ENCODE assay signal across 9 mouse cellular contexts in genomic region chr17:25618508-25619056, GRCm38 (mm10). TPM values are rescaled to one million over a fixed set of nuclear protein-coding genes. Genes with fewer than 3 reads are reported as not detected.
DNase-seq lines count a peak whose midpoint lies in the region; ATAC-seq and TF ChIP-seq lines count a peak whose summit lies in the region.
"Had no signal": no experiment of that assay in that cellular context is flagged by ENCODE, and none has a peak within 500 bp of the region (broad histone marks: within the 10 kb centered on the region; RNA-seq: fewer than 3 reads in every experiment).

No protein-coding gene starts in this region.

- no peaks in the 10 kb centered on the region for H3K9me3 ChIP-seq in heart, embryonic 13.5 days
- H3K9me3 ChIP-seq in heart, embryonic 10.5 days = no peaks in the 10 kb centered on the region
- no peaks in the 10 kb centered on the region for H3K9me3 ChIP-seq in forebrain, postnatal 0 days (ENCODE audit: low read length)
- H3K9me3 ChIP-seq in stomach, embryonic 15.5 days = no peaks in the 10 kb centered on the region
- H3K9me3 ChIP-seq: liver, embryonic 13.5 days had no signal

- peaks cover 22% of the 10 kb centered on the region for H3K4me1 ChIP-seq in heart, embryonic 13.5 days
- peaks cover 15% of the 10 kb centered on the region for H3K4me1 ChIP-seq in heart, embryonic 10.5 days
- peaks cover 12% of the 10 kb centered on the region for H3K4me1 ChIP-seq in forebrain, postnatal 0 days (ENCODE audit: insufficient read depth)
- H3K4me1 ChIP-seq in stomach, embryonic 15.5 days = peaks cover 7% of the 10 kb centered on the region; the same call in 1 of the 2 replicates
- H3K4me1 ChIP-seq: liver, embryonic 13.5 days had no signal

- intact Hi-C loops in left cerebral cortex, postnatal 14 days (cut with DNase I) = no loop called here

- no peak overlapping the region for H3K4me3 ChIP-seq in heart, embryonic 13.5 days
- H3K4me3 ChIP-seq in heart, embryonic 10.5 days = no peak overlapping the region
- H3K4me3 ChIP-seq in forebrain, postnatal 0 days (ENCODE audit: low read depth, low read length) = no peak overlapping the region
- no peak overlapping the region for H3K4me3 ChIP-seq in stomach, embryonic 15.5 days (replicated peaks)
- H3K4me3 ChIP-seq: liver, embryonic 13.5 days had no signal

- peak overlapping the region; percentile 4; the same call in 1 of the 2 replicates for H3K9ac ChIP-seq in heart, embryonic 13.5 days
- peak overlapping the region; percentile 19; the same call in 1 of the 2 replicates for H3K9ac ChIP-seq in forebrain, postnatal 0 days
- no peak overlapping the region for H3K9ac ChIP-seq in stomach, embryonic 15.5 days
- H3K9ac ChIP-seq: liver, embryonic 13.5 days had no signal

- H3K27me3 ChIP-seq in heart, embryonic 13.5 days (replicated peaks) = no peaks in the 10 kb centered on the region
- H3K27me3 ChIP-seq in heart, embryonic 10.5 days (ENCODE audit: insufficient read depth, poor library complexity, severe bottlenecking) = no peaks in the 10 kb centered on the region
- H3K27me3 ChIP-seq in forebrain, postnatal 0 days (ENCODE audit: insufficient read depth, low read length) = no peaks in the 10 kb centered on the region
- no peaks in the 10 kb centered on the region for H3K27me3 ChIP-seq in stomach, embryonic 15.5 days (replicated peaks)
- H3K27me3 ChIP-seq: liver, embryonic 13.5 days had no signal

- H3K27ac ChIP-seq in heart, embryonic 13.5 days (replicated peaks) = peak overlapping the region; percentile 62
- H3K27ac ChIP-seq in heart, embryonic 10.5 days = no peak overlapping the region; the same call in 1 of the 2 replicates
- H3K27ac ChIP-seq in forebrain, postnatal 0 days (ENCODE audit: low read depth, low read length) = peak overlapping the region; percentile 58
- H3K27ac ChIP-seq in stomach, embryonic 15.5 days = peak overlapping the region; percentile 54; the same call in 1 of the 2 replicates
- H3K27ac ChIP-seq: liver, embryonic 13.5 days had no signal

- no peak; the same call in 1 of the 2 replicates for ATAC-seq in heart, embryonic 13.5 days (ENCODE audit: extremely low read depth, insufficient number of reproducible peaks, low FRiP score, low TSS enrichment)
- peak; percentile 77 for ATAC-seq in forebrain, postnatal 0 days
- peak; percentile 51 for ATAC-seq in stomach, embryonic 15.5 days (ENCODE audit: insufficient read depth, low FRiP score, low read depth)
- no peak for ATAC-seq in activated CD4-positive, CD25-positive, alpha-beta regulatory T cell, adult 4 months

- no peak for TF ChIP-seq CTCF in forebrain, postnatal 0 days (IDR thresholded peaks at IDR 0.05; ENCODE audit: low read depth)

- no peak for DNase-seq in heart, embryonic 10.5 days (ENCODE audit: low spot score)
- peak; percentile 53 for DNase-seq in adrenal gland, postnatal 10 days
- peak; percentile 84 for DNase-seq in forebrain, postnatal 0 days
- DNase-seq in left cerebral cortex, postnatal 14 days (ENCODE audit: low spot score in 2 of 2) = peak; percentile 76 to 89
- no peak for DNase-seq in embryo, embryonic 10.5 days (ENCODE audit: low spot score)
- DNase-seq: liver, embryonic 13.5 days had no signal

- 34% methylated on average over 16 of the region's 16 CpGs for WGBS in heart, embryonic 13.5 days
- 71% methylated on average over 16 of the region's 16 CpGs for WGBS in heart, embryonic 10.5 days
- 19% methylated on average over 16 of the region's 16 CpGs for WGBS in forebrain, postnatal 0 days
- 47% methylated on average over 16 of the region's 16 CpGs for WGBS in stomach, embryonic 15.5 days

- H3K36me3 ChIP-seq in heart, embryonic 13.5 days = peaks cover 45% of the 10 kb centered on the region
- H3K36me3 ChIP-seq in heart, embryonic 10.5 days = peaks cover 52% of the 10 kb centered on the region
- no peaks in the 10 kb centered on the region for H3K36me3 ChIP-seq in forebrain, postnatal 0 days (ENCODE audit: insufficient read depth)
- 0 out of 2 replicates have a peak, but pooled peaks cover 2% of the 10 kb centered on the region for H3K36me3 ChIP-seq in stomach, embryonic 15.5 days

- H3K4me2 ChIP-seq in heart, embryonic 13.5 days = peak overlapping the region; percentile 38
- 0 out of 2 replicates have a peak overlapping the region, but pooled peaks have one; percentile 24 for H3K4me2 ChIP-seq in forebrain, postnatal 0 days (ENCODE audit: low read depth)
- peak overlapping the region; percentile 14; the same call in 1 of the 2 replicates for H3K4me2 ChIP-seq in stomach, embryonic 15.5 days
- H3K4me2 ChIP-seq: liver, embryonic 13.5 days had no signal

RNA-seq across cellular contexts. Expression of gene Lmf1, which starts 39.7 kb away (rescaled TPM):
- 30.2 and 35.7 TPM in 2 replicates for polyA plus RNA-seq in heart, embryonic 13.5 days (2015; fragmentation: Nextera tagmentation; extraction: Ambion mirVana)
- polyA plus RNA-seq in heart, embryonic 10.5 days (2016; fragmentation: Nextera tagmentation; extraction: Ambion mirVana) = 36.8 and 43.1 TPM in 2 replicates
- 10 to 100 TPM; 35.8 to 44.3 TPM for total RNA-seq in adrenal gland, postnatal 10 days (2021)
- 21.5 and 28.1 TPM in 2 replicates for total RNA-seq in forebrain, postnatal 0 days (2014; rRNA removed)
- 13.9 and 17.8 TPM in 2 replicates for polyA plus RNA-seq in forebrain, postnatal 0 days (2015; fragmentation: Nextera tagmentation; extraction: Ambion mirVana)
- total RNA-seq in left cerebral cortex, postnatal 14 days (2021) = 10 to 100 TPM; 22.1 to 23.4 TPM
- polyA plus RNA-seq in stomach, embryonic 15.5 days (2015; fragmentation: Nextera tagmentation; extraction: Ambion mirVana) = 27.4 and 29.8 TPM in 2 replicates
- polyA plus RNA-seq in activated CD4-positive, CD25-positive, alpha-beta regulatory T cell, adult 4 months (2017; shearing (Covaris generic)) = 10 to 100 TPM; 12.1 to 16.7 TPM

RNA-seq across cellular contexts. Expression of gene Sox8, which starts 48.1 kb away (rescaled TPM):
- 0.53 and 1.5 TPM in 2 replicates for polyA plus RNA-seq in heart, embryonic 13.5 days (2015; fragmentation: Nextera tagmentation; extraction: Ambion mirVana)
- 2.0 and 3.6 TPM in 2 replicates for polyA plus RNA-seq in heart, embryonic 10.5 days (2016; fragmentation: Nextera tagmentation; extraction: Ambion mirVana)
- total RNA-seq in adrenal gland, postnatal 10 days (2021) = 1 to 10 TPM; 1.7 to 2.4 TPM
- total RNA-seq in forebrain, postnatal 0 days (2014; rRNA removed) = 26.6 and 27.4 TPM in 2 replicates
- 20.8 and 22.6 TPM in 2 replicates for polyA plus RNA-seq in forebrain, postnatal 0 days (2015; fragmentation: Nextera tagmentation; extraction: Ambion mirVana)
- total RNA-seq in left cerebral cortex, postnatal 14 days (2021) = 10 to 100 TPM; 62.2 to 70.1 TPM
- polyA plus RNA-seq in stomach, embryonic 15.5 days (2015; fragmentation: Nextera tagmentation; extraction: Ambion mirVana) = 5.8 and 6.0 TPM in 2 replicates
- polyA plus RNA-seq in activated CD4-positive, CD25-positive, alpha-beta regulatory T cell, adult 4 months (2017; shearing (Covaris generic)) = under 1 TPM in 1 of 2 experiments, not detected in 1; 0.25 TPM

Comparison
In these comparisons a context has a peak if more than half of its experiments do, and no peak if none do; other contexts are left out.
1. ATAC-seq: peak in forebrain, postnatal 0 days (single experiment) and stomach, embryonic 15.5 days (single experiment); none in heart, embryonic 13.5 days (single experiment) and activated CD4-positive, CD25-positive, alpha-beta regulatory T cell, adult 4 months (single experiment).
2. DNase-seq: peak in adrenal gland, postnatal 10 days (single experiment), forebrain, postnatal 0 days (single experiment) and left cerebral cortex, postnatal 14 days (2 of 2); none in heart, embryonic 10.5 days (single experiment) and embryo, embryonic 10.5 days (single experiment).
3. Peak in every context shown above with its lines, with median percentiles within 50 percentile points of each other: H3K4me2 ChIP-seq.